Mouse (Mus musculus) ES-Bruce4 (cell line): ENCODE data around the gene Synj2bp.

Experiments used
- CTCF ChIP-seq: IDR thresholded peaks from one replicate; pipeline ENCODE4 v1.8.1; 2011; ENCODE audit warnings: low read depth, low read length
- POLR2A ChIP-seq: IDR thresholded peaks from one replicate; pipeline ENCODE4 v1.8.1; 2011; ENCODE audit warnings: low read length; ENCODE audit not compliant: insufficient read depth

GRCm38 (mm10) chr12:81568374-81568773 is 35.7 kb upstream of the Synj2bp start, which contains the start of gene Adam21:
- no peak for TF ChIP-seq CTCF
- no peak for TF ChIP-seq POLR2A
